Mouse (Mus musculus): ENCODE results near the gene Rp2. TPM values are rescaled to one million over a fixed set of nuclear protein-coding genes. Genes with fewer than 3 reads are reported as not detected.
"Not testable (repeated sequence)": the region's sequence is repeated elsewhere in the genome, so short reads cannot be mapped to it uniquely, and the experiment has no call there.

The Rp2 gene
- 22.3 and 23.6 TPM in 2 replicates for polyA plus RNA-seq (2014; fragmentation: Nextera tagmentation; extraction: Ambion mirVana)

DNA sequence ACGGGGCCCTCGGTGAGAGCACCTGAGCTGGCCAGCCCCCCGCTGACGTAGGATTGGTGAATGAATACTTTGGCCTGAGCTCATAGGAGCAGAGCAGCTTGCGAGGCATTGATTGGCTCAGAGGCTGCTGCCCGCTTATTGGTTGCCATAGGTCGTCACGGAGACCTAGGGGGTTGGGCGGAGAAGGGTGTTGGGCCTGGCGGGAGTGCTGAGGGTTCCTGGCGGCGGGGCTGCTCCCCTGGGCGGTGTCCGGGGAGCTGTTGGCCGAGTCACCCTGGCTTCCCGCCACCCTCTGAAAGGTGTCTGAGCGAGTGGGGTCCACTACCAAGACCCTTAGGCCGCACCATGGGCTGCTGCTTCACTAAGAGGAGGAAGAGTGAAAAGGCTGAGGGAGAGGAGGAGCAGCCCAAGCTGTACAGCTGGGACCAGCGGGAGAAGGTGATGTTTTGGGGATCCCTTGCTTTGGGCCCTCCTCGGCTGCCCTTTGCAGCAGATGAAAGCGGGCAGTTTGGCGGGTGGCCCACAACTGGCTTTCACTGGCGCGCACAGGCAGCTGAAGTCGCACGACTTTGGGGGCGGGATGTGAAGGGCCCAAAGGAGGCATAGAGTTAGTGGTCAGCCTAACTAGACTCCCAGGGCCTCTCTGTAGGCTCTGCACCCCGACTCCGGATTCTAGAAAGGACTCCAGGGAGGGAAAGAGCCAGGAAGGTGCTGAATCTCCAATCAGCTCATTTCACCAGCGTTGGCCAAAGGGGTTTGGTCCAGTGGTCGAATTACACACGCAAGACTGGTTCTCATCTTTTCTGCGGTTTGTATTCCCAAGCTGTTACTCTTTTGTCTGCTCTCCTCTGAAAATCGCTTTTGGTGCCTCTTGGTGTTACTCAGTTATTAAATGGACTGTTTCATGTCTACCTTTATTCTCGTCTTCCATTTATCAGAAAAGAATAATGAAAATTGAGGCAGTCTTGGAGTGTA lies at the start of gene Rp2:
Gene Rp2, plus strand, starts transcription at position 91 of the 975 bp plus-strand sequence.
- Histone ChIP-seq H3K36me3 (ENCODE audit: control insufficient read depth, insufficient read depth, low read length) (no peaks in the 10 kb centered on the region), H3K9me3 (ENCODE audit: control insufficient read depth, low read length) (no peaks in the 10 kb centered on the region), H3K4me3 (ENCODE audit: low read depth, low read length) (peak within 1 kb of the TSS; percentile 60), H3K27me3 (ENCODE audit: control insufficient read depth, insufficient read depth, low read length) (no peaks in the 10 kb centered on the region), H3K27ac (ENCODE audit: low read depth, low read length) (0 out of 2 replicates have a peak within 1 kb of the TSS, but pooled peaks have one; percentile 24), H3K4me1 (replicated peaks; ENCODE audit: control insufficient read depth, insufficient read depth, low read length) (no peaks in the 10 kb centered on the region), H3K9ac (ENCODE audit: low read depth, low read length) (peak within 1 kb of the TSS; percentile 78), H3K4me2 (replicated peaks; ENCODE audit: low read depth, low read length) (peak within 1 kb of the TSS; percentile 44)
- ATAC-seq (ENCODE audit: low FRiP score) (peak; percentile 100), DNase-seq (ENCODE audit: low spot score) (peak; percentile 76)
- 14% methylated on average over 30 of the region's 35 CpGs for WGBS

DNA sequence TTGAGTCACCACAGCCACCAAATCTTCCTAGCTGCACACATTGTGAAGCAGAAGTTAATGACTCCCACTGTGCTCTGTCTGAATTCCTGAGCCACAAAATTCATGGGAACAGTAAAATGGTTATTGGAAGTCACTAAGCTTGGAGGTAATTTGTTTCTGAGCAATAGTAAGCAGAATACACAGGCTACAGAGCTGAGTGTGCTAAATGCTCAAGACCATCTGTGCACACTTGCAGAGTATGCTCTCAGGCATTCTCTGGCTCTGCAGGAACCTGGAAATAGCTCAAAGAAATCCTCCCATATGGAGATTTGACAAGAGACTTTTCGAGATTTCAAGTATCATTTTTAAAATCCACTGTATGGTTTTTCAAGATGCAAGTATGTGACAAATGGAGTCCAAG lies 31.5 kb upstream of the Rp2 start:
- DNase-seq (ENCODE audit: low spot score) (no peak), ATAC-seq (ENCODE audit: low FRiP score) (no peak)
- H3K4me2 ChIP-seq (replicated peaks; ENCODE audit: low read depth, low read length), result no peak overlapping the region
- H3K36me3 ChIP-seq (ENCODE audit: control insufficient read depth, insufficient read depth, low read length), result no peaks in the 10 kb centered on the region
- no peak overlapping the region for H3K4me3 ChIP-seq (ENCODE audit: low read depth, low read length)
- no peaks in the 10 kb centered on the region for H3K4me1 ChIP-seq (replicated peaks; ENCODE audit: control insufficient read depth, insufficient read depth, low read length)
- 58% methylated on average over 1 of the region's 1 CpGs for WGBS
- no peak overlapping the region for H3K27ac ChIP-seq (ENCODE audit: low read depth, low read length)
- no peaks in the 10 kb centered on the region for H3K9me3 ChIP-seq (ENCODE audit: control insufficient read depth, low read length)
- no peaks in the 10 kb centered on the region for H3K27me3 ChIP-seq (ENCODE audit: control insufficient read depth, insufficient read depth, low read length)
- no peak overlapping the region for H3K9ac ChIP-seq (ENCODE audit: low read depth, low read length)

DNA sequence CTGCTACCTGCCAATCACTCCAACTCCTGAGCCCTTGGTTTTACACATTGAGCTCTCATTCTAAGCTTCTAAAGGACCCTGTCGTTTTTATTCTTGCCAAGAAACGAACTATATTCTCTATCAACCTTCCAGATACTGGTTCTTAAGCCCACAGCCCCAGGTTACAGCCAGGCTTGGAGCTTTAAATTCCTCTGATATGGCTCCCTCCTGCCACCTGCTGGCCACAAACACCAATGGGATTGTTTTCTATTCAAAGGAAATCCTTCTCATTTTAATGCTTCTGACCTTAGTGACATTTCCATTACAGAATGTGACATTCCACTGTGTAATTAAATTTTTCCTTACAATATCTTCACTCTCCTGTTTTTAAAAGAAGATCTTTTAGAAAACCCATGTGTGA lies 28.6 kb upstream of the Rp2 start:
- H3K9ac ChIP-seq (ENCODE audit: low read depth, low read length), result no peak overlapping the region
- no peaks in the 10 kb centered on the region for H3K4me1 ChIP-seq (replicated peaks; ENCODE audit: control insufficient read depth, insufficient read depth, low read length)
- H3K27me3 ChIP-seq (ENCODE audit: control insufficient read depth, insufficient read depth, low read length), result no peaks in the 10 kb centered on the region
- H3K4me2 ChIP-seq (replicated peaks; ENCODE audit: low read depth, low read length), result no peak overlapping the region
- WGBS, result 20% methylated on average over 2 of the region's 2 CpGs
- peak; percentile 52 for DNase-seq (ENCODE audit: low spot score)
- no peaks in the 10 kb centered on the region for H3K36me3 ChIP-seq (ENCODE audit: control insufficient read depth, insufficient read depth, low read length)
- no peak overlapping the region for H3K27ac ChIP-seq (ENCODE audit: low read depth, low read length)
- ATAC-seq (ENCODE audit: low FRiP score), result no peak
- no peak overlapping the region for H3K4me3 ChIP-seq (ENCODE audit: low read depth, low read length)
- no peaks in the 10 kb centered on the region for H3K9me3 ChIP-seq (ENCODE audit: control insufficient read depth, low read length)

- DNase-seq (ENCODE audit: low spot score) (no peak), ATAC-seq (ENCODE audit: low FRiP score) (no peak)
- Histone ChIP-seq H3K4me3 (ENCODE audit: low read depth, low read length) (no peak overlapping the region), H3K4me1 (replicated peaks; ENCODE audit: control insufficient read depth, insufficient read depth, low read length) (no peaks in the 10 kb centered on the region), H3K4me2 (replicated peaks; ENCODE audit: low read depth, low read length) (no peak overlapping the region), H3K27ac (ENCODE audit: low read depth, low read length) (no peak overlapping the region), H3K27me3 (ENCODE audit: control insufficient read depth, insufficient read depth, low read length) (no peaks in the 10 kb centered on the region), H3K9me3 (ENCODE audit: control insufficient read depth, low read length) (no peaks in the 10 kb centered on the region), H3K36me3 (ENCODE audit: control insufficient read depth, insufficient read depth, low read length) (no peaks in the 10 kb centered on the region), H3K9ac (ENCODE audit: low read depth, low read length) (no peak overlapping the region)
Observed at GRCm38 (mm10) chrX:20344980-20345379, 19.3 kb upstream of the Rp2 start.

DNA sequence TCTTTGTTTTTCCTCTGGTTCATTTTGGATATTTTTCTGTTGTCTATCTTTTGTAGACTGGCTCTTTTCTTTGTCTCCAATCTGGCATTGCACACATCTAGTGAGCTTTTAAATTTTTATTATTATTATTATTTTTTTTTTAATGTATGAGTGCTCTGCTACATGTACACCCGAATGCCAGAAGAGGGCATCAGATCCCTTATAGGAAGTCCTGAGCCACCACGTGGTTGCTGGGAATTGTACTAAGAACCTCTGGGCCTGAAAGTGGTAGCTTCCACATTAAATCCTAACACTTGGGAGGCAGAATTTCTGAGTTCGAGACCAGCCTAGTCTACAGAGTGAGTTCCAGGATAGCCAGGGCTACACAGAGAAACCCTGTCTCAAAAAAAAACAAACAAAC lies 17.9 kb upstream of the Rp2 start:
- Histone ChIP-seq H3K9ac (ENCODE audit: low read depth, low read length) (no peak overlapping the region), H3K4me2 (replicated peaks; ENCODE audit: low read depth, low read length) (no peak overlapping the region), H3K36me3 (ENCODE audit: control insufficient read depth, insufficient read depth, low read length) (no peaks in the 10 kb centered on the region), H3K9me3 (ENCODE audit: control insufficient read depth, low read length) (no peaks in the 10 kb centered on the region), H3K27ac (ENCODE audit: low read depth, low read length) (no peak overlapping the region), H3K27me3 (ENCODE audit: control insufficient read depth, insufficient read depth, low read length) (no peaks in the 10 kb centered on the region), H3K4me1 (replicated peaks; ENCODE audit: control insufficient read depth, insufficient read depth, low read length) (no peaks in the 10 kb centered on the region), H3K4me3 (ENCODE audit: low read depth, low read length) (no peak overlapping the region)
- DNase-seq (ENCODE audit: low spot score) (no peak), ATAC-seq (ENCODE audit: low FRiP score) (no peak)
- 66% methylated on average over 3 of the region's 3 CpGs for WGBS

GRCm38 (mm10) chrX:20350241-20350640 lies 14.0 kb upstream of the Rp2 start:
- H3K27me3 ChIP-seq (ENCODE audit: control insufficient read depth, insufficient read depth, low read length); H3K4me2 ChIP-seq (replicated peaks; ENCODE audit: low read depth, low read length); H3K9ac ChIP-seq (ENCODE audit: low read depth, low read length); ATAC-seq (ENCODE audit: low FRiP score); H3K4me3 ChIP-seq (ENCODE audit: low read depth, low read length); DNase-seq (ENCODE audit: low spot score); H3K4me1 ChIP-seq (replicated peaks; ENCODE audit: control insufficient read depth, insufficient read depth, low read length); H3K27ac ChIP-seq (ENCODE audit: low read depth, low read length); H3K36me3 ChIP-seq (ENCODE audit: control insufficient read depth, insufficient read depth, low read length); H3K9me3 ChIP-seq (ENCODE audit: control insufficient read depth, low read length): not testable (repeated sequence)
- 98% methylated on average over 3 of the region's 4 CpGs for WGBS

DNA sequence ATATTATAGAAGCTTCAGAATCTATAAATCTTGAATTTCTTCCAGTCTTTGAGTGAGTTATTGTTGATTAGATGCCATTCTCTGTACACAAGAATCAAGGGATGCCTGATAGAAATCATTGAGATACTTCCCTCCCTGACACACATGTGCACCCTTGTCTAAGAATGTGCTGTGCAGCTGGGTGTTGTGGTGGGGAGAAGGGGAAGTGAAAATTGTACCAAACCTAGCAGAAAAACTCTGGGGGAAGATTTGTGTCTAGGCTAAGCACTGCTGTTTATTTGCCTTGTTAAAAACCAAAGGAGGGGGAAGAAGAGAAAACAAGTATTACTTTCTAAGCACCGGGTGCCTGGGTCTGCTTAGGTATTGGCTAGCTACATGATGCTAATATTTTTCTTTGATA lies 9.0 kb upstream of the Rp2 start:
- WGBS, result 92% methylated on average over 1 of the region's 1 CpGs
- no peaks in the 10 kb centered on the region for H3K36me3 ChIP-seq (ENCODE audit: control insufficient read depth, insufficient read depth, low read length)
- DNase-seq (ENCODE audit: low spot score) (no peak), ATAC-seq (ENCODE audit: low FRiP score) (no peak)
- H3K4me1 ChIP-seq (replicated peaks; ENCODE audit: control insufficient read depth, insufficient read depth, low read length), result no peaks in the 10 kb centered on the region
- no peaks in the 10 kb centered on the region for H3K9me3 ChIP-seq (ENCODE audit: control insufficient read depth, low read length)
- no peak overlapping the region for H3K4me3 ChIP-seq (ENCODE audit: low read depth, low read length)
- no peaks in the 10 kb centered on the region for H3K27me3 ChIP-seq (ENCODE audit: control insufficient read depth, insufficient read depth, low read length)
- H3K9ac ChIP-seq (ENCODE audit: low read depth, low read length), result no peak overlapping the region
- H3K4me2 ChIP-seq (replicated peaks; ENCODE audit: low read depth, low read length), result no peak overlapping the region
- H3K27ac ChIP-seq (ENCODE audit: low read depth, low read length), result no peak overlapping the region

GRCm38 (mm10) chrX:20356309-20356708 lies 8.0 kb upstream of the Rp2 start:
- Histone ChIP-seq H3K36me3 (ENCODE audit: control insufficient read depth, insufficient read depth, low read length) (no peaks in the 10 kb centered on the region), H3K4me3 (ENCODE audit: low read depth, low read length) (no peak overlapping the region), H3K4me1 (replicated peaks; ENCODE audit: control insufficient read depth, insufficient read depth, low read length) (no peaks in the 10 kb centered on the region), H3K27ac (ENCODE audit: low read depth, low read length) (no peak overlapping the region), H3K9me3 (ENCODE audit: control insufficient read depth, low read length) (no peaks in the 10 kb centered on the region), H3K9ac (ENCODE audit: low read depth, low read length) (no peak overlapping the region), H3K4me2 (replicated peaks; ENCODE audit: low read depth, low read length) (no peak overlapping the region), H3K27me3 (ENCODE audit: control insufficient read depth, insufficient read depth, low read length) (no peaks in the 10 kb centered on the region)
- ATAC-seq (ENCODE audit: low FRiP score), result no peak
- DNase-seq (ENCODE audit: low spot score), result peak; percentile 2
- 38% methylated on average over 3 of the region's 3 CpGs for WGBS

GRCm38 (mm10) chrX:20366036-20366435 lies 1.8 kb downstream of the Rp2 start:
- ATAC-seq (ENCODE audit: low FRiP score), result no peak
- DNase-seq (ENCODE audit: low spot score), result no peak
- H3K27ac ChIP-seq (ENCODE audit: low read depth, low read length), result no peak overlapping the region
- WGBS, result 55% methylated on average over 1 of the region's 1 CpGs
- H3K4me2 ChIP-seq (replicated peaks; ENCODE audit: low read depth, low read length), result peak overlapping the region; percentile 7; the same call in 1 of the 2 replicates
- no peak overlapping the region for H3K4me3 ChIP-seq (ENCODE audit: low read depth, low read length)
- no peaks in the 10 kb centered on the region for H3K27me3 ChIP-seq (ENCODE audit: control insufficient read depth, insufficient read depth, low read length)
- H3K9ac ChIP-seq (ENCODE audit: low read depth, low read length), result no peak overlapping the region
- H3K36me3 ChIP-seq (ENCODE audit: control insufficient read depth, insufficient read depth, low read length), result no peaks in the 10 kb centered on the region
- no peaks in the 10 kb centered on the region for H3K4me1 ChIP-seq (replicated peaks; ENCODE audit: control insufficient read depth, insufficient read depth, low read length)
- H3K9me3 ChIP-seq (ENCODE audit: control insufficient read depth, low read length), result no peaks in the 10 kb centered on the region

Data from hindbrain, embryonic 11.5 days (tissue).